Mouse (Mus musculus): ENCODE measurements around the gene Commd6. TPM values are rescaled to one million over a fixed set of nuclear protein-coding genes. Genes with fewer than 3 reads are reported as not detected.

Gene Commd6
- polyA plus RNA-seq, 1 experiment from 2014 or later: 136 TPM

Other genes with a start within 250 kb of the Commd6 start
- gene Tbc1d4, start 31.5 kb downstream of the Commd6 start, polyA plus RNA-seq (2015; fragmentation: Nextera tagmentation; extraction: Ambion mirVana): 8.9 and 10.0 TPM in 2 replicates
- gene Uchl3, start 13.3 kb upstream of the Commd6 start, polyA plus RNA-seq (2015; fragmentation: Nextera tagmentation; extraction: Ambion mirVana): 149 and 162 TPM in 2 replicates
- gene Gm9922, start 89.1 kb upstream of the Commd6 start, polyA plus RNA-seq (2015; fragmentation: Nextera tagmentation; extraction: Ambion mirVana): 0.89 and 1.5 TPM in 2 replicates
- 19.5 and 21.8 TPM in 2 replicates for gene Lmo7, start 89.3 kb upstream of the Commd6 start, polyA plus RNA-seq (2015; fragmentation: Nextera tagmentation; extraction: Ambion mirVana)